Mouse (Mus musculus) neural tube, embryonic 14.5 days (tissue): ENCODE results near the gene Peak1. TPM values are rescaled to one million over a fixed set of nuclear protein-coding genes. Genes with fewer than 3 reads are reported as not detected.

Experiments
- ATAC-seq: fragments of 200-750 bp; cut with Nextera tagmentation; 2 replicates; pipeline ENCODE4 v1.8.0; 2017; ENCODE audit warnings: low read depth, mild to moderate bottlenecking, moderate TSS enrichment, moderate library complexity
- H3K27ac ChIP-seq: fragments of 300-500 bp; sonication (generic); 2 replicates; pipeline ENCODE4 v1.5.1; 2014; ENCODE audit warnings: low read depth, mild to moderate bottlenecking, control low read depth, low read length, moderate library complexity, mixed read lengths
- H3K27me3 ChIP-seq: fragments of 300-500 bp; sonication (generic); 2 replicates; pipeline ENCODE4 v1.6.1; 2014; ENCODE audit warnings: low read length; ENCODE audit not compliant: control insufficient read depth, insufficient read depth
- H3K36me3 ChIP-seq: fragments of 300-500 bp; sonication (generic); 2 replicates; pipeline ENCODE4 v1.6.1; 2014; ENCODE audit warnings: low read length, mixed read lengths; ENCODE audit not compliant: control insufficient read depth, insufficient read depth
- H3K4me1 ChIP-seq: fragments of 300-500 bp; sonication (generic); 2 replicates; pipeline ENCODE4 v1.6.1; 2014; ENCODE audit warnings: low read length; ENCODE audit not compliant: control insufficient read depth, insufficient read depth
- H3K4me2 ChIP-seq: fragments of 300-500 bp; sonication (generic); 2 replicates; pipeline ENCODE4 v1.6.1; 2014; ENCODE audit warnings: mild to moderate bottlenecking, low read depth, low read length, control low read depth
- H3K4me3 ChIP-seq: fragments of 300-500 bp; sonication (generic); 2 replicates; pipeline ENCODE4 v1.5.1; 2014; ENCODE audit warnings: low read depth, low read length, control low read depth, mixed read lengths
- H3K9ac ChIP-seq: fragments of 300-500 bp; sonication (generic); replicated peaks from 2 replicates; pipeline ENCODE4 v1.6.1; 2014; ENCODE audit warnings: low read depth, mild to moderate bottlenecking, control low read depth, low read length, mixed read lengths
- H3K9me3 ChIP-seq: fragments of 300-500 bp; sonication (generic); 2 replicates; pipeline ENCODE4 v1.6.1; 2016; ENCODE audit warnings: low read length; ENCODE audit not compliant: control insufficient read depth
- WGBS: fragments of 180-500 bp; shearing (Covaris S2); extraction: QIAGEN DNeasy Blood & Tissue Kit; methylation state at CpG from one replicate; pipeline ENCODE4 v1.1.7; 2014; 5-methylcytosine and 5-hydroxymethylcytosine counted together
- polyA plus RNA-seq: library from polyadenylated mRNA; unstranded; fragments of >200 nt; fragmentation: Nextera tagmentation; extraction: Ambion mirVana; gene quantifications from 2 replicates; pipeline ENCODE4 v1.2.1, GENCODE M21; 2014

Peak1 gene
- polyA plus RNA-seq, 1 experiment from 2014 or later: 9.0 TPM

DNA sequence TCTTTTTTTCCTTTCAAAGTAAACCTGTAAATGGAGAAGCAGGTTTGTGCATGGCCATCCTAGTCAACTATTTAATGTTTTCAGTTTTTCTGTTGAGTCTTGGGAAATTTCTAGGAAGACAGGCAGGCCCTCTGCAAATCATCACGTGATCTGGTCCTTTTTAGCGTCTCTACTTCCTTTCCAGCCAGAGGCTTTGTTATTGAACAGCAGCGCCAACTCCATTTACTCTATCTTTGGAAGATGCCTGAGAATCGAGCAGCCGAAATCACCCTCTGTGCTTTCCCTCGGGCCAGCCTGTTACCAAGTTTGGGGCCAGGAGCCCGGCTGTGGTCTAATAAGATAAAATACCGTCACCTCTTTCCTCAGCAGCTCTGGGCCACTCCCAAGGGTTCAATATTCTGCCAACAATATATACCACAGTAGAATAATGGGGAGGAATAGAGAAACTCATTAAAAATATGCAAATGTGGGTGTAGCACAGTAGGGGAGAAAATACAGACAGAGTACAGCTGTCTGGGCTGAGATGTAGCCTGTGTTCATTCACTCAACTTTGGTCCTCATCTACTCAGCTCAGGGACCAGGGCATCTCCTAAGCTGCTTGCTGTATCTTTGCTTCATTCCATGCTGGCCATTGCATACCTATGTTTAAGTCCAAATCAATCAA lies 237.6 kb downstream of the Peak1 start:
- peak overlapping the region; percentile 10; the same call in 1 of the 2 replicates for H3K27ac ChIP-seq
- H3K9ac ChIP-seq: no peak overlapping the region
- WGBS: 18% methylated on average over 8 of the region's 8 CpGs
- peaks cover 10% of the 10 kb centered on the region; the same call in 1 of the 2 replicates for H3K4me1 ChIP-seq
- H3K4me3 ChIP-seq: no peak overlapping the region
- H3K36me3 ChIP-seq: no peaks in the 10 kb centered on the region
- H3K4me2 ChIP-seq: no peak overlapping the region
- H3K27me3 ChIP-seq: no peaks in the 10 kb centered on the region
- peak; percentile 65 for ATAC-seq
- H3K9me3 ChIP-seq: no peaks in the 10 kb centered on the region

DNA sequence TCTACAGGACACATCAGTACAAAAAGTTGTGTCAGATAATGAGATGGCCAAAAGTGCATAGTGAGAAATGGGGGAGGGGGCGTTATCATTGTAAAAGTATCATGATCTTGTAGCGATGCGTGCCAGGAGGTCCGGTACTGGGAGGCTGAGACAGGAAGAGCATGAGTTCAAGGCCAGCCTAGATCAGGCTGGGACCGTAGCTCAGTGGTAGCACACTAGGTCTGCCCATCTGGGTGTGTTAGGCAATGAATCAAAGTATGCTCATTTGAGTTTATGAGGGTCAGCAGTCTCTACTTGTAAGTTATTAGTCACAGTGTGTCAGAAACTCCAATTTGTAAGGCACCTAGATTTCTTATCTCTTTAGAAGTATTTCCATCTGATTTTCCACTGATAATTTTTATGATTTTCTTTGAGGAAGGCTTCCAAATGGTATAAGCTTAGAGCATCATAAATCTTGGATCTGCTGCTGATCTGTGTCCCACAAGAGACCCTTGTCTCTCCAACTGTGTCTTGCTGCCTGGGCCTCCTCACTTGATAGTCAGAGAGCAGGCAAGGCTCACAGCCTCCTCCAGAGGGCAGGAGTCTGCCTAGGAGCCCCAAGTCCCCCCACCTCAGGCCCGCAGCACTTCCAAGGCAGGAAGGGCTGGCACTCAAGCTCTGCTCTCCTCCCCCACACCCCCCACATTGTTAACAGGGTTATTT lies 238.3 kb downstream of the Peak1 start:
- Histone ChIP-seq H3K4me2 (no peak overlapping the region), H3K4me3 (no peak overlapping the region), H3K27me3 (no peaks in the 10 kb centered on the region), H3K4me1 (peaks cover 10% of the 10 kb centered on the region; the same call in 1 of the 2 replicates), H3K27ac (no peak overlapping the region), H3K36me3 (no peaks in the 10 kb centered on the region), H3K9ac (no peak overlapping the region), H3K9me3 (no peaks in the 10 kb centered on the region)
- ATAC-seq: 0 out of 2 replicates have a peak, but pooled peaks have one; percentile 54
- WGBS: 76% methylated on average over 6 of the region's 6 CpGs

GRCm38 (mm10) chr9:56177354-56177753 lies 240.5 kb downstream of the Peak1 start:
- Histone ChIP-seq H3K9ac (no peak overlapping the region), H3K27ac (no peak overlapping the region), H3K27me3 (no peaks in the 10 kb centered on the region), H3K4me2 (no peak overlapping the region), H3K4me3 (no peak overlapping the region), H3K4me1 (peaks cover 10% of the 10 kb centered on the region; the same call in 1 of the 2 replicates), H3K36me3 (no peaks in the 10 kb centered on the region), H3K9me3 (no peaks in the 10 kb centered on the region)
- WGBS: 66% methylated on average over 4 of the region's 4 CpGs
- no peak for ATAC-seq

DNA sequence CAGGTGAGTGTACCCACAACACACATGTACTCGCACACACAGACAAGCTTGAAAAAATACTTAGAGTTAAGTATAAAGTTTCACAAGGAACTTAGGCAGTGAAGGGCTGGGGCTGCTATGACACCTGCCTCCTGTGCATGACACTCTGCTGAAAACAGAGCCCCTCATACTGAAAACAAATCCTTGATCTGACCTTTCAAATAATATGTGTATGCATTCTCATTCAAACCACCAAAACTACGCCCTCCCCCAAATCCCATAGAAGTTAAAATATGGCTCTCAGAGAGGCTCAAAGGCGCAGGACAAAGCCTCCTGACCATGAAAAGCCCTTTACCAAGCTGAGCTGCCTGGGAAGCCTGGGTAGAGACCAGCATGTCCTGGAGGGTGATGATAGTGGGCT lies 242.6 kb downstream of the Peak1 start:
- Histone ChIP-seq H3K27ac (no peak overlapping the region), H3K4me1 (peaks cover 6% of the 10 kb centered on the region; the same call in 1 of the 2 replicates), H3K4me2 (no peak overlapping the region), H3K9me3 (no peaks in the 10 kb centered on the region), H3K27me3 (no peaks in the 10 kb centered on the region), H3K36me3 (no peaks in the 10 kb centered on the region), H3K4me3 (no peak overlapping the region), H3K9ac (no peak overlapping the region)
- 88% methylated on average over 3 of the region's 3 CpGs for WGBS
- no peak for ATAC-seq

DNA sequence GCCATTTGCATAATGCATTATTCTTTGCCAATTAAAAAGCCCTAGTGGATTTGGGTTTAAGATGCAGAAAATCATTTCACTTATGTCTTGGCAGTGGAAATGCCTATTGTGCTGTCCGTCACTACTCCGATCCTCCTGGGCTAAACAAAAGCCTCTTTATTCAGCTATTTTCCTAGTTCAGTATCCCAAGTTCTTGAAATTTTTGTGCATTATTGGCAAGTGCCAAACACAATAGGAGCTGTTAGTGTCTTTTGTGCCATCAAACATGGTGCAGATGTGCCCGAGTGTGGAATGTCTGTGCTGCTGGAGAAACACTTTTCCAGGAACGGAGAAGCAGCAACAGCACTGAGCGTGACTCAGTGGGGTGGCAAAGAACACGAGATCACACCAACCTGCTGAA lies 250.2 kb downstream of the Peak1 start:
- Histone ChIP-seq H3K4me2 (no peak overlapping the region), H3K4me1 (no peaks in the 10 kb centered on the region)

DNA sequence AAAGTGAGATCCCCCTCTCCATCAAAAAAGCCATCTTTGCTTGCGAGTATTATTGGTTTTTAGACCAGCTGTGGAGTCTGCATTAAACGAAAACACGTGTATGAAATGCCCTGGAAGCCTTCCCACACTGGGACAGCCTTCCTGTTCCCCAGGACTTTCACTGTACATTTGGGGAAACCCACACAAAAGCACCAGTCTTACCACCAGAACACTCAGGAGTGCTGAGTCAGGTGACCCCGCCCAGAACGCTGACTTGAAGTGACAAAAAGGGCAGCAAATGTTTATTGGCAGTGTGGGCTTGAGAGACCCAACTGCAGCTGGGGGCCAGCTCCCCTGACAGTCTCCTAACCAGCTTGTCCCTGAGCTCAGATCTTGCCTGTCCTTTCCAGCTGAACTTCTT lies 251.7 kb downstream of the Peak1 start:
- no peak overlapping the region for H3K27ac ChIP-seq
- no peak for ATAC-seq
- no peak overlapping the region for H3K4me3 ChIP-seq
- H3K27me3 ChIP-seq: no peaks in the 10 kb centered on the region
- no peaks in the 10 kb centered on the region for H3K36me3 ChIP-seq
- H3K4me1 ChIP-seq: no peaks in the 10 kb centered on the region; the same call in 1 of the 2 replicates
- no peaks in the 10 kb centered on the region for H3K9me3 ChIP-seq
- H3K4me2 ChIP-seq: no peak overlapping the region
- no peak overlapping the region for H3K9ac ChIP-seq
- WGBS: 51% methylated on average over 5 of the region's 5 CpGs

More for the DNA sequence above, 250.2 kb downstream of the Peak1 start:
- no peak overlapping the region for H3K9ac ChIP-seq
- ATAC-seq: no peak
- H3K4me3 ChIP-seq: no peak overlapping the region
- H3K36me3 ChIP-seq: no peaks in the 10 kb centered on the region
- no peaks in the 10 kb centered on the region for H3K27me3 ChIP-seq
- WGBS: 16% methylated on average over 6 of the region's 6 CpGs
- H3K27ac ChIP-seq: no peak overlapping the region
- H3K9me3 ChIP-seq: no peaks in the 10 kb centered on the region

GRCm38 (mm10) chr9:56165377-56165776 lies 252.5 kb downstream of the Peak1 start, which contains the start of gene Tspan3:
Tspan3 (minus strand) TSS chr9:56165477.
- no peak within 1 kb of the TSS for H3K9ac ChIP-seq
- 93% methylated on average over 6 of the region's 6 CpGs for WGBS
- no peak within 1 kb of the TSS for H3K27ac ChIP-seq
- H3K36me3 ChIP-seq: no peaks in the 10 kb centered on the region
- H3K9me3 ChIP-seq: no peaks in the 10 kb centered on the region
- H3K4me2 ChIP-seq: no peak within 1 kb of the TSS
- no peaks in the 10 kb centered on the region for H3K27me3 ChIP-seq
- H3K4me3 ChIP-seq: no peak within 1 kb of the TSS
- H3K4me1 ChIP-seq: no peaks in the 10 kb centered on the region; the same call in 1 of the 2 replicates
- no peak for ATAC-seq

GRCm38 (mm10) chr9:56160341-56161141 lies 257.3 kb downstream of the Peak1 start:
- no peaks in the 10 kb centered on the region for H3K9me3 ChIP-seq
- no peaks in the 10 kb centered on the region for H3K36me3 ChIP-seq
- H3K4me2 ChIP-seq: peak overlapping the region; percentile 76
- H3K4me3 ChIP-seq: peak overlapping the region; percentile 99
- peak overlapping the region; percentile 99 for H3K9ac ChIP-seq
- peak; percentile 98 for ATAC-seq
- H3K27ac ChIP-seq: peak overlapping the region; percentile 98
- WGBS: under 1% methylated on average over 79 of the region's 82 CpGs
- H3K27me3 ChIP-seq: no peaks in the 10 kb centered on the region
- H3K4me1 ChIP-seq: peaks cover 14% of the 10 kb centered on the region
